Mouse (Mus musculus): ENCODE results near the gene Scgb2b18. TPM values are rescaled to one million over a fixed set of nuclear protein-coding genes. Genes with fewer than 3 reads are reported as not detected.
"Not testable (repeated sequence)": the region's sequence is repeated elsewhere in the genome, so short reads cannot be mapped to it uniquely, and the experiment has no call there.

Gene Scgb2b18
- not detected for total RNA-seq (2021)
- long read RNA-seq, experiment 1, result 0 reads
- long read RNA-seq, experiment 2, result 0 reads

DNA sequence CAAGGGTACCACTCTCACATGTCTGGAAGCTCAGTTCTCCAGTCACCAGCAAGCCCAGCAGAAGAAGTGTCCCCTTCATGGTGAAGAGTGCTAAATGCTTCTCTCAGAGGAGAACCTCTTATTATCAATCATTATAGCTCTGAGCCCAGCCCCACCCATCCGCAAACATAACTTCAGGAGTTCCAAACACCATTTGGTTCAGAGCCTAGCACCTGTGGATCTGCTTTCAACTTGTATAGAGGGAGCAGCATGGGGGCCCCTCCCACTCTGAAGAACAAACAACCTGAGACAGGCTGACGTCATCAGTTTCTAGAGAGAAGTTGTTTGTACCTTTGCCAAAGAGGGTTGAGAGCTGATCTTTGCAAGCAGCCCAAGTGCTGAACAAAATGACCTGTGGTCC is at the start of gene Scgb2b18:
TSS of gene Scgb2b18 (minus strand) at position 101 of the 400 bp plus-strand sequence.
- not testable (repeated sequence) for DNase-seq

DNA sequence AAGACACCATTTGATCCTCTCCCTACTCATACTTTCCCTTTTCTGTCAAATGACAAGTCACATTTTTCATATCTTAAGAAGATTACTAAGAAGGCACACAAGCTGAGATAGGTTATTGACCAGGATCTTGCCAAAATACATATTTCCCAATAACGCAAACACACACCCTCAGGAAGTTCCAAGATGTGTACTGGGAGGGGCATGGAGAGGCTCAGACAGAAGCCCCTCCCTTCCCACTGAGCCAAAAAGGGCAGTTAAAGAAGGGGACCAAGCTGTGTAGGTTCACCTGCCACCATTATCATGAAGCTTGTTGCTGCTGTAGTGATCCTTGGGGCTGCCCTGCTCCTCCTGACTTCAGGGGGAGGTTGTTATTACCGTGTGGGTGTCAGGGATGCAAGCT is 11.6 kb upstream of the Scgb2b18 start, which contains the start of gene Scgb1b18:
TSS of gene Scgb1b18 (plus strand) at position 301 of the 400 bp plus-strand sequence.
- not testable (repeated sequence) for DNase-seq

Other genes with a start within 250 kb of the Scgb2b18 start
- gene Scgb2b17, start 117.3 kb downstream of the Scgb2b18 start, total RNA-seq (2021), result not detected
- not detected for gene Scgb1b17, start 110.4 kb downstream of the Scgb2b18 start, total RNA-seq (2021)
- gene Scgb1b18, start 11.7 kb upstream of the Scgb2b18 start, total RNA-seq (2021), result not detected
- gene Scgb2b19, start 106.5 kb upstream of the Scgb2b18 start, total RNA-seq (2021), result not detected
- not detected for gene Scgb1b19, start 113.4 kb upstream of the Scgb2b18 start, total RNA-seq (2021)
- gene Scgb2b20, start 192.5 kb upstream of the Scgb2b18 start, total RNA-seq (2021), result not detected
- gene Scgb1b20, start 199.4 kb upstream of the Scgb2b18 start, total RNA-seq (2021), result not detected

All from gastrocnemius, postnatal 25 days (tissue).